Mouse (Mus musculus): Measurements from ENCODE around the gene Acap2.

DNA sequence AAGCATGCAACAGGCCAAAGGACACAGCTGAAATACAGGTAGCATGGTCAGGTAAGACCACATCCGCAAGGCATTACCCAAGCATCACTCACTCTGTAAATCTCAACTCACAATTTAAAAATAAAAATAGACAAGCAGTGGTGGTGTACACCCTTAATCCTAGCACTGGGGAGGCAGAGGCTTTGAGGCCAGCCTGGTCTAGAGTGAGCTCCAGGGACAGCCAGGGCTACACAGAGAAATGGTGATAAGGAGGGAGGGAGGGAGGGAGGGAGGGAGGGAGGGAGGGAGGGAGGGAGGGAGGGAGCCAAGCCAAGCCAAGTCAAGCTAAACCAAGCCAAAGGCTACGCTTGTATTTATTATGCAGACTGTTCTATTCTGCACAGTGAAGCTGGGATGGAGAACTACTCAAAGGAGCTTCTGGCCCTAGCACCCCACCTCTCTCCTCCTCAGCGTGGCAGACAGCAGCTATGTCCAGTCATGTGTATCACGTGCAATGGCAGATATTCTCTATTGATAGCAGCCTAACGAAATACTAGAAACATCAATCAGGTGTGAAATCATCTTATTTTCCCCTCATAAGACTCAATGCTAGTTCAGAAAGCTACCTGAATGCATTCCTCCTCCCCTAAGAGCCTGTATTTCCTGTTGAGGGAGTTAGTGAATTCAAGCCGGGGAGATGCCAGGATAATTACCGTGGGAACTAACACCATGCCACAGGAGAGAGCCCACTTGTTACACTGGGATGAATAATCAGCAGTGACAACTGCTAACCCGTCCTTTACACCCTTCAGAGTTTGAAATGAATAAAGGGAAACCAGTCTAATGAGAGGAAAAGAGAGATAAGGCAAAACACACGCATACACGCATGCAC, 33.8 kb downstream of the Acap2 start:
- TF ChIP-seq GATA1 (IDR thresholded peaks at IDR 0.05; ENCODE audit: low read length) = no peak
- TF ChIP-seq TAL1 (IDR thresholded peaks at IDR 0.05; ENCODE audit: low read length) = no peak
